Mouse (Mus musculus) cerebellum, adult 2 months (tissue): Measurements from ENCODE around the gene Timmdc1.
A peak's percentile ranks its signal among the peaks of the same experiment; 100 is the strongest.

Experiments
- CTCF ChIP-seq: fragments of 200-500 bp; IDR thresholded peaks from 2 replicates; pipeline ENCODE4 v1.5.1; 2011; ENCODE audit warnings: low read depth, mild to moderate bottlenecking, control low read depth, low read length, moderate library complexity, borderline replicate concordance; ENCODE audit not compliant: insufficient read depth
- POLR2A ChIP-seq: fragments of 200-500 bp; IDR thresholded peaks from 2 replicates; pipeline ENCODE4 v1.6.1; 2011; ENCODE audit warnings: low read length, control low read depth, borderline replicate concordance; ENCODE audit not compliant: insufficient read depth

DNA sequence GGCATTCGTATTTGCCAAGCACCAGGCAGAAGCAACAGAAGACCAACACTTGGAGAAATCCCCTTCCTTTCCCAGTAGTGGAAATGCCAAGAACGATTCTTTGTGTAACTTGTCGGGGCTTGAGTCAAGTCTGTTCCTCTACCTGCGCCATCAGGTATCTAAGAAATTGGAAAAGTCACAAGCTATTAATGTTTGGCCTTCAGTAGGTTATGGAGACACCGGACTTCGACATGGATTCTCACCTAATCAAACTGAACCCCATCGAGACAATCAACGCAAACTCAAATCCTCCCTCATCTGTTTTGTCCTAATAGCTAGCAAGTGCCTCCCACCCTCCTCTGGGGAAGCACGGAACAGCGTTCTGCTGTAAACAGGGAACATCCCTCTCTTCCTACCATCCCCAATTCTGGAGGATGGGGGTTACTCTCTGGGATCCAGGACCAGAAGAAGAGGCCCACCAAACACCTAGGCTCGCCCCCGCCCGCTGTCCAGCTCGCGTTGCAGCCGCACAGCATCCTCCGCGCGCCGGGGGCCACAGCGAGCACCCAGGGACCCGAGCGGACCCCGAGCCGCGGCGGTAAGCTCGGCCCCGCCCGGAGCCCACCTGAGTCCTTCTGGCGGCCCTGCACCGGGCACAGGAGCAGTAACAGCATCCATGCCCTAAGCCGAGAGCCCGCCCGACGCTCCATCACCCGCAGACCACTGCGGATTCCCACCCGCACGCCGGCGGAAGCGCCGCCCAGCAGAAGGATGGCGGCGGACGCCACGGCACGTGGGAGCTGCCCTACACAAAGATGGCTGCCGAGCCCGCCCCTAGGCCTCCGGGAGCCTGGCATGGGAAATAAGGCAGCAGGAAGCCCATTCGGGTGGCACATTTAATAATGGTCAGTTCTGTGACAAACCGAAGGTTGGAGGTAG lies 27.3 kb upstream of the Timmdc1 start, which contains the start of gene Poglut1:
- TF ChIP-seq POLR2A (peak; percentile 86), CTCF (no peak)
